Mouse (Mus musculus) lung, postnatal 0 days (tissue): ENCODE data around the gene Pms2.

Source experiments
- CTCF ChIP-seq: IDR thresholded peaks from 2 replicates; pipeline ENCODE4 v1.5.1; 2016; ENCODE audit warnings: antibody characterized with exemption, mild to moderate bottlenecking
- EP300 ChIP-seq: IDR thresholded peaks from 2 replicates; pipeline ENCODE4 v1.6.1; 2016; ENCODE audit warnings: antibody characterized with exemption, mild to moderate bottlenecking, control low read depth

- no peak for TF ChIP-seq CTCF
- TF ChIP-seq EP300, result no peak
These were observed 7.7 kb upstream of the Pms2 start for GRCm38 (mm10) chr5:143902111-143902510.
